Mouse (Mus musculus) thymus, adult 2 months (tissue): ENCODE measurements around the gene Ext2. TPM values are rescaled to one million over a fixed set of nuclear protein-coding genes. Genes with fewer than 3 reads are reported as not detected.

ENCODE experiments used
- DNase-seq: peaks from one replicate; pipeline ENCODE4 v3.0.0; 2021
- H3K27ac ChIP-seq: fragments of 200-500 bp; 2 replicates; pipeline ENCODE4 v1.5.1; 2012; ENCODE audit warnings: low read length, control low read depth; ENCODE audit not compliant: control insufficient read depth, insufficient read depth
- H3K27me3 ChIP-seq: fragments of 200-500 bp; 2 replicates; pipeline ENCODE4 v1.6.1; 2012; ENCODE audit warnings: mild to moderate bottlenecking, low read length, moderate library complexity, mixed read lengths; ENCODE audit not compliant: control insufficient read depth, insufficient read depth
- H3K36me3 ChIP-seq: fragments of 200-500 bp; 2 replicates; pipeline ENCODE4 v1.6.1; 2012; ENCODE audit warnings: mild to moderate bottlenecking, low read length, moderate library complexity; ENCODE audit not compliant: control insufficient read depth, insufficient read depth
- H3K4me1 ChIP-seq: fragments of 200-500 bp; replicated peaks from 2 replicates; pipeline ENCODE4 v1.6.1; 2012; ENCODE audit warnings: low read length; ENCODE audit not compliant: control insufficient read depth, insufficient read depth
- H3K4me3 ChIP-seq: fragments of 200-500 bp; 2 replicates; pipeline ENCODE4 v1.5.1; 2012; ENCODE audit warnings: mild to moderate bottlenecking, low read length, control low read depth, moderate library complexity; ENCODE audit not compliant: control insufficient read depth, insufficient read depth
- CTCF ChIP-seq: fragments of 200-500 bp; IDR thresholded peaks from 2 replicates; pipeline ENCODE4 v1.5.1; 2012; ENCODE audit warnings: mild to moderate bottlenecking, control low read depth, low read length, moderate library complexity, borderline replicate concordance; ENCODE audit not compliant: control insufficient read depth, poor library complexity, insufficient read depth; ENCODE audit errors: extremely low read depth
- POLR2A ChIP-seq: fragments of 200-500 bp; IDR thresholded peaks from 2 replicates; pipeline ENCODE4 v1.6.1; 2012; ENCODE audit warnings: mild to moderate bottlenecking, low read length, control low read depth, moderate library complexity; ENCODE audit not compliant: control insufficient read depth, poor library complexity, insufficient read depth; ENCODE audit errors: extremely low read depth
- WGBS: fragments of 180-500 bp; shearing (Covaris S2); methylation state at CpG from one replicate; pipeline ENCODE4 v1.1.7; 2018; 5-methylcytosine and 5-hydroxymethylcytosine counted together
- polyA plus RNA-seq: library from polyadenylated mRNA; depleted of rRNA; stranded (reverse); fragments of >200 nt; gene quantifications from 2 replicates; pipeline ENCODE4 v1.2.3, GENCODE M21; 2012

Gene Ext2
- polyA plus RNA-seq, 1 experiment = 46.6 TPM

DNA sequence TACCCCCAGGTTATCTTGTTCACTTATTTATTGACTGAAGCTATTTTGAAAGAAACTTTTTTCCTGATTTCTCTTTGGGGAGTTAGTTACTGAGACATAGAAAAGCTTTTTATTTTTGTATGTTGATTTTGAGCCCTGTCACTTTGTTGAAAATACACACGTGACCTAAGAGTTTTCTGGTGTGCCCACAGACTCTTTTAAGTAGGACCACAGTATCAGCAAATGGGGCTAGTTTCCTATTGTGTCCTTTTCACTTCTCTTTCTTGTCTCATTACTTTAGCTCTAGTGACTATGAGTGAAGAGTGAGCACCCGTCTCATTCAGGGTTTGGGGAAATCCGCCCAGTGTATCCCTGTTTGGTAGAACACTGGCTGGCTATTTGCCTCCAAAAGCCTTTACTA lies 62.0 kb downstream of the Ext2 start:
- no peak overlapping the region for H3K4me3 ChIP-seq
- no peak for DNase-seq
- no peak for TF ChIP-seq POLR2A
- no peak for TF ChIP-seq CTCF
- peaks cover 8% of the 10 kb centered on the region; the same call in 1 of the 2 replicates for H3K4me1 ChIP-seq
- WGBS = 89% methylated on average over 3 of the region's 3 CpGs
- H3K27me3 ChIP-seq = no peaks in the 10 kb centered on the region
- H3K27ac ChIP-seq = no peak overlapping the region
- peaks cover 13% of the 10 kb centered on the region; the same call in 1 of the 2 replicates for H3K36me3 ChIP-seq

- Histone ChIP-seq H3K4me1 (peaks cover 6% of the 10 kb centered on the region; the same call in 1 of the 2 replicates), H3K4me3 (no peak overlapping the region), H3K27ac (no peak overlapping the region), H3K27me3 (no peaks in the 10 kb centered on the region), H3K36me3 (peaks cover 13% of the 10 kb centered on the region; the same call in 1 of the 2 replicates)
- DNase-seq = no peak
- 21% methylated on average over 7 of the region's 7 CpGs for WGBS
- TF ChIP-seq POLR2A (no peak), CTCF (no peak)
These were observed 63.2 kb downstream of the Ext2 start for GRCm38 (mm10) chr2:93759173-93759572.

DNA sequence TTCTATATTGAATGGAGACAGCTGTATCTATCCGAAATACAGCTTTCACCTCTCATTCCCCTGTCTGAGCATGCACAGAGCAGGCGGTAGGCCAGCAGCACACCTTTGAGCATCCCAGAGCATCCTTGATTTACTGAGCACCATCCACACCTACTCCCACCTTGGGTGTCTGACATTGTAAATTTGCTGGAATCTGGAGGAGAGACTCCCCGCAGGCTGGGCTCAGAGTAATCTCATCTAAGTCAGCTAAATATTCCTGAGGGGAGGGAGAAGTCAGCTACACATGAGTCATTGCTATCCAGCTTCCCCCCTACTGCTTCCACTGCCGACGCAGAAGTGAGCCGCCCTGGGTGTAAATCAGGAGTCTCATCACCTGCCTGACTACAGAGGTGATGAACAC lies 64.1 kb downstream of the Ext2 start:
- WGBS = 98% methylated on average over 6 of the region's 6 CpGs
- TF ChIP-seq POLR2A (no peak), CTCF (no peak)
- Histone ChIP-seq H3K36me3 (peaks cover 13% of the 10 kb centered on the region; the same call in 1 of the 2 replicates), H3K4me3 (no peak overlapping the region), H3K27ac (no peak overlapping the region), H3K4me1 (peaks cover 6% of the 10 kb centered on the region; the same call in 1 of the 2 replicates), H3K27me3 (no peaks in the 10 kb centered on the region)
- DNase-seq = no peak

DNA sequence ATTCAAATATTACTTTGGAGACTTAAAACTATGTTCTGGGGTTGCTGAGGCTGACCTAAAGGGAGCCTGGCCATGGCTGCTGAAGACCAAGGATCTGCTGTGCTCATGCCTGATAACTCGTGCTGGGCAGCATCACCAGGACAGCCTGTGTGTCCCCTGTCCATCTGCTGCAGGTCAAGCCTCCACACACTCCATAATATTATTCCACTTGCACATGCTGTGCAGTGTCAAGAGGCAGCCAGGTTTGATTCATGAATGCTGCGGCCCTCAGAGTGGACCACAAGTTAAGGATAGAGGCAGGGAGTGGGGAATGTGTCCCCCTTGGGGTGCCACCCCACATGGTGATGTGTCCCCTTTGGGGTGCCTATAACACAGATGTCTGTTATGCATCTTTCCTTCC lies 68.0 kb downstream of the Ext2 start:
- no peak for DNase-seq
- H3K27ac ChIP-seq = no peak overlapping the region
- H3K4me3 ChIP-seq = no peak overlapping the region
- H3K27me3 ChIP-seq = no peaks in the 10 kb centered on the region
- TF ChIP-seq CTCF (no peak), POLR2A (no peak)
- H3K4me1 ChIP-seq = peaks cover 4% of the 10 kb centered on the region; the same call in 1 of the 2 replicates
- H3K36me3 ChIP-seq = no peaks in the 10 kb centered on the region
- 95% methylated on average over 2 of the region's 2 CpGs for WGBS

DNA sequence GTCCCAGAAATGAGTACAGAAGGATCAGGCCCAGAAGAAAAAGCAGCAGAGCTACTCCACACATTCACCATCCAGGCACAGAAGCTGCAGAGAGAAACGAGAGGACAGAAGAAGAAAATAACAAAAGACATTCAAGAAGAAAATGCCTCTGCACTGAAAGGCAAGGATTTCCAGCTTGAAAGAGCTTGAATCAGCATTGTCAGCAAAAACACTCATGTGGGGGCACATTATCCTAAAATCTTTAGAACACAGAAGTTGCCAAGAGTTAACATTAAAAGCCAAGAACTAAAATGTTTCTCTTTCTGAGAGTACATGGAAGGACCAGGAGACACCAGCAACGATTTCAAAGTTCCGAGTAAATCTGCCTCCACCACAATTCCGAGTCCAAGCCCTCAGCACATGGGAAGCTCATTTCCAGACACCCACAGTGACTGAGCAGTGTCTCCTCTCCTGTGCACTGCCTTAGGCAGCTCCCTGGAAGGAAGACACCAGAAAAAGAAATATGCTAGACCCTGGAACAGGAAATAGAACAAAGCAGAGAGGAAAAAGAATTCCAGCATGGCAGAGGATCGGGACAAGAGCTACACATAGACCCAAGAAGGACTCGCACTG lies 69.1 kb downstream of the Ext2 start:
- Histone ChIP-seq H3K36me3 (no peaks in the 10 kb centered on the region), H3K4me3 (no peak overlapping the region), H3K27me3 (no peaks in the 10 kb centered on the region), H3K4me1 (no peaks in the 10 kb centered on the region), H3K27ac (no peak overlapping the region)
- no peak for TF ChIP-seq CTCF
- TF ChIP-seq POLR2A = no peak
- DNase-seq = no peak
- WGBS = 93% methylated on average over 6 of the region's 6 CpGs

DNA sequence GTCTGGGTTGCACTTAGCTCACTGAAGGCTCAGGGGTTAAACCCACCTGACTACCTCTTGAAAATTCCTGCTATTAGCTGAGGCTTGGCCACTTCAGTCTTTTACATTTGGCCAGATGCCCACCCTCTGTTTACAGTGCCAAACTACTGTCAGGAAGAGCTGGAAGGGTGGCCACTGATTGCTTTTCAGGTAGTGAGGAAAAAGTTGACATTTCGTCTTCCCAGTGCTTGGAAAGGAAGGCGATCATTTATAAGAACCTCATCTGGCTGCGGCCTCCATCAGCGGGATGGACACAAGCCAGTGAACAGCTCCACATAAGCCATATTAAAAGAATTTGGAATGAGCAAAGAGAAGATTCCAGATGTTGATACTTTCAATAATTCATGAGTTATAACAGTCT lies 72.7 kb downstream of the Ext2 start:
- TF ChIP-seq POLR2A = no peak
- no peak for TF ChIP-seq CTCF
- Histone ChIP-seq H3K36me3 (no peaks in the 10 kb centered on the region), H3K27ac (no peak overlapping the region), H3K4me3 (no peak overlapping the region), H3K27me3 (no peaks in the 10 kb centered on the region), H3K4me1 (peaks cover 7% of the 10 kb centered on the region)
- 96% methylated on average over 4 of the region's 4 CpGs for WGBS
- no peak for DNase-seq

GRCm38 (mm10) chr2:93747538-93748126 lies 74.7 kb downstream of the Ext2 start:
- DNase-seq = no peak
- no peaks in the 10 kb centered on the region for H3K36me3 ChIP-seq
- no peak overlapping the region for H3K27ac ChIP-seq
- peaks cover 7% of the 10 kb centered on the region for H3K4me1 ChIP-seq
- no peak overlapping the region for H3K4me3 ChIP-seq
- no peak for TF ChIP-seq POLR2A
- no peak for TF ChIP-seq CTCF
- WGBS = 94% methylated on average over 5 of the region's 5 CpGs
- H3K27me3 ChIP-seq = no peaks in the 10 kb centered on the region
